Mouse (Mus musculus) granulocyte monocyte progenitor cell, adult 5-6 weeks (primary cell): Measurements from ENCODE around the gene Rdm1. TPM values are rescaled to one million over a fixed set of nuclear protein-coding genes. Genes with fewer than 3 reads are reported as not detected.
"Not testable (repeated sequence)": the region's sequence is repeated elsewhere in the genome, so short reads cannot be mapped to it uniquely, and the experiment has no call there.

Source experiments
- ATAC-seq: replicated peaks from 2 replicates; pipeline ENCODE4 v1.8.0; 2016; ENCODE audit warnings: mild to moderate bottlenecking, moderate TSS enrichment, inconsistent platforms; ENCODE audit not compliant: poor library complexity, severe bottlenecking
- total RNA-seq, 2 experiments: library from RNA; stranded (forward) in 1 of 2; stranded (reverse) in 1 of 2; fragments of 200-712, 200-1000 nt in 1 of 2; fragments of >200 nt in 1 of 2; fragmentation: Nextera tagmentation in 1 of 2; gene quantifications; 2 replicates each; pipeline ENCODE4 v1.2.3; 2014 to 2017

Gene Rdm1
- total RNA-seq, 2 experiments from 2014 or later = 6.4 to 17.0 TPM

GRCm38 (mm10) chr11:101615380-101615779 is 11.6 kb upstream of the Rdm1 start:
- no peak for ATAC-seq

- ATAC-seq = no peak
Measured at GRCm38 (mm10) chr11:101616104-101616503, 10.9 kb upstream of the Rdm1 start.

DNA sequence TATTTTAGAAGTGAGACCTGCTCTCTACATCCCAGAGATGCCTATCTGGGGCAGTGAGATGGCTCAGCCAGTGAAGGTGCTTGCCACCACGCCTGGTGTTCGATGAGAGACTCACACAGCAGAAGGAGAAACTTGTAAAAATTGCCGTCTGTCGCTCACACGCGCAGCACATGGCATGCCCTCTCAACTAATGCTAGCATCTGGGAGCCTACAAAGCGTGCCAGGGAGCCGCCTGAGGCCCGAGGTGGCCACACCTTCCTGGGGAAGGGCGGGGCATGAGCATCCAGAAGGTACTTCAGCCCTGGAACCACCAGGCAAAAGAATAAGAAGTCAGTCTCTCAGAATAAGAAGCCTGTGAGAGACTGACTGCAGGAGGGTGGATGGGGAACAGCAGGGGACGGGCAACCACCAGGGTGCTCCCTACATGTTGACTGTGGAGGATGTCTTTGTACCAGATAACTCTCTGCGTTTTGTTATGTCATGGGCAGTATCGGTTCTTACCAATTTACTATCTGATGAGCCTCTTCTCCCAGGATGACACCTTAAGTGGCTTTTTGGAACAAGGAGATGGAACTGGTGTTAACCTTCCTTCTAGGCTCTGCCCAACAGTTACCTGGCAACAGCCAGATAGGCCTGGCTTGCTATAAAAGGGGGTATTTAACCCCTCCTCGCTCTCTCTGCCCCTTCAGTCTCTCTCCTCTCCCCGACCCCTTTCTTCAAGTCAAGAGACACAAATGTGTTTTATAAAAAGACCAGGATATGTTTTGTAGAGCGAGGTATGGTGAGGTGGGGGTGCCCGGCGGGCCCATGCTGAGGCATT is 9.8 kb upstream of the Rdm1 start:
- ATAC-seq = no peak

DNA sequence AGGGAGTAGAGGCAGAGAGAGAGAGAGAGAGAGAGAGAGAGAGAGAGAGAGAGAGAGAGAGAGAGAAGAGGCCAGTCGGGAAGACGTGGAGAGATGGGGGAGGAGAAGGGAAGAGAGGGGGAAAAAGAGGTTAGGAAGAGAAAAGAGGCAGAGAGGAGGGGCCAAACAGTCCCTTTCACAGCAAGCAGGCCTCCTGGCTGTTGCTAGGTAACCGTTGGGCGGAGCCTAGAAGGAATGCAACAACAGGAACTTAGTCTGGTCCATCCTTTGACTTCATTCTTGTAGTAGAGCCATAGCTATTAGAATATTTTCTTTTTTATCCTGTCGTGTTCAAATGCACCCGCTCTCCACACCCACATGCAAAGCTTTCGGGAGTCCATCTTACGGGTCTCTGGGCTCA is 9.1 kb upstream of the Rdm1 start:
- ATAC-seq = peak; percentile 52; the same call in 1 of the 2 replicates

GRCm38 (mm10) chr11:101618596-101618995 is 8.4 kb upstream of the Rdm1 start:
- ATAC-seq = no peak

DNA sequence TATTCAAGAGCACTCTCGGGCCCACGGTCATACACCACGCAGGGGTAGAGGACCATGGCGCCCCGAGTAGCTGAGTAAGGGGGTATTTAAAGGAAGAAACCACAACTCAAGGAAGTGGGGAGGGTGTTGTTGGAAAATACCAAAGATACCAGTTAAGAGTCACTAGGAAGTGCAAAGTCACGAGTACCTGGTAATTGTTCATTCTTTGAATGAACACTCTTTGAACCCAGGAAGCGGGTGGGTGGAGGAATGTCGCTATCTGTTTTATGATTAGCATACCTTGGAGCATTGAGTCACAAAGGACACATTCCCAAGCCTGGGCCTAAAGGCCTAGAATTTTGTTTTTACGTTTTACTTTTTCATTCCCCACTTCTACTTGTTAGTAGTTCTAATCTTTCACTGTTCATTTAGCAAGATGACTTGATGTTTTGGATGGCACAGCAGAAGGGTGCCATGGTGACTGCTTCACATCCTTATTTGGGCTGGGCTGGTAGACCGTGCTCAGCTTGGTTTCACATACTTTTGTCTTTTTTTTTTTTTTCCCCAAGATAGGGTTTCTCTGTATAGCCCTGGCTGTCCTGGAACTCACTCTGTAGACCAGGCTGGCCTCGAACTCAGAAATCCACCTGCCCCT is 6.9 kb upstream of the Rdm1 start:
- ATAC-seq = not testable (repeated sequence)

- peak; percentile 2; the same call in 1 of the 2 replicates for ATAC-seq
Measured at GRCm38 (mm10) chr11:101626649-101626994, 373 bp upstream of the Rdm1 start.

GRCm38 (mm10) chr11:101627857-101628559 is 1.0 kb downstream of the Rdm1 start:
- peak; percentile 74 for ATAC-seq

- ATAC-seq = not testable (repeated sequence)
Measured at GRCm38 (mm10) chr11:101628733-101629417, 1.9 kb downstream of the Rdm1 start.

- ATAC-seq = no peak
Measured at GRCm38 (mm10) chr11:101635660-101636059, 8.7 kb downstream of the Rdm1 start.

DNA sequence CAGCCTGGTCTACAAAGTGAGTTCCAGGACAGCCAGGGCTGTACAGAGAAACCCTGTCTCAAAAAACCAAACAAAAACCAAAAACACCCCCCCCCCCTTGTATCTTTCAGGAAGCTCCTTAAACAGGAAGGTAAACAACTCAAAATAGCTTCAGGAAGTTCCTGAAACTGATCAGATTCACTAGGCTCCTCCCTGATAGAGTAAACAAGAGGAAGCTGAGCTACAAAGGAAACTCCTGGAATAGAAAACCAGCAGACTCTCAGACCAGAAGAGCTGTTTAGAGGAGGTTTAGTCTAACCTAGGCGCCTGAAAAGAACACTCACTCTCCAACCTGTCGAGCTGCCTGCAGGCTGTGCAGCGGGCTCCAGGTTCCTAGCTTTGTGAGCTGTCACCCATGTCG is 12.8 kb downstream of the Rdm1 start:
- no peak for ATAC-seq

DNA sequence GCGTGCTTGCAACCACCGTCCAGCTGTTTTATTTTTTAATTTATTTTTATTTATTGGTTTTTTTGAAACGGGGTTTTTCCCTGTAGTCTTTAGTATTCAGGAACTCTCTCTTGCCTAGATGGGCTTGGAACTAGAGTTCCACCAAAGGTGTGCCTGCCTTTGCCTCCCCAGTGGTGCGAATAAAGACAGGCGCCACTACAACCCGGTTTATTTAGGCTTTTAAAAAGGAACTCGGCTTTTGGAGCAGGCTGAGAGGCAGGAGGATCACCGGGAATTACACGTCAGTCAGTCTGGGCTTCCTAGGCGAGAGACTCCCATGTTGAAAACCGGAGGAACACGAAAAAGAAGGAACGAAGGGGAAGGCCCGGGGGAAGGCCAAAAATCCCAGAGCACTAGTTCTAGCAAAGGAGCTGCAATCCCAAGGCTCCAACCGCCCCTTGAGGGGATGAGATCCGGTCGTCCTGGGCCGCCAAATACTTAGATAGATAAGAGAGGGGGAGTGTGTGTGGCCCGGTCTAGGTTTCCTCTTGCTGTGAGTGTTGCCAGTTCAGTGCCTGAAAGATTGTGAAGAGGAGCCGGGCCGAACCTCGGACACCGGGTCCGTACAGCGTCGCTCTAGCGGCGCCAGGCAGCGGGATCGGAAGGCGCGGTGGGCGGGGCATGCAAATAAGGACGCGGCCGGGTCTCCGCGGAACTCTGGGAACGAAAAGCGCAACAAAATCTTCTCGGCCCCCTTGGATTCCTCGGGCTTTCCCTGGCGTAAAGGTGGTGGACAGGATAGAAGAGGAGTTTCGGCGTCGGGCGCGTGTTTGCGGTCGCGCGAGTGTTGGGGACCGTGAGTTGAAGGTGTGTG is 14.1 kb downstream of the Rdm1 start:
- ATAC-seq = peak; percentile 33

- ATAC-seq = peak; percentile 62
Measured at GRCm38 (mm10) chr11:101641710-101642642, 15.0 kb downstream of the Rdm1 start.

DNA sequence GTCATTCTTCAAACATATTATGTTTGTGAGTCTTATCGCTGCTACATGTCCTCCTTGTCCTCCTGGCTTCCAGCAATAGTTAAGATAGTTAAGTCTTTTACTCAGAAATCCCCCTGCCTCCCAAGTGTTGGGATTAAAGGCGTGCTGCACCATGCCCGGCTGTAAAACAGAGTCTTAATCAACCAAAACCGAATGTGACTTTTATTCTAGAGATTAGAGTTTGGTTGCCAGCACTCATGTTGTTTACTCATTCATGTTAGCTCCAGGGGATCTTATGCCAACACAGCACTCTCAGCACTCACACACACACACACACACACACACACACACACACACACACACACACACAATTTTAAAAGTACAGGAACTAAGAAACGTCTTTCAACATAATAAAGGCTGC is 15.9 kb downstream of the Rdm1 start:
- ATAC-seq = no peak

DNA sequence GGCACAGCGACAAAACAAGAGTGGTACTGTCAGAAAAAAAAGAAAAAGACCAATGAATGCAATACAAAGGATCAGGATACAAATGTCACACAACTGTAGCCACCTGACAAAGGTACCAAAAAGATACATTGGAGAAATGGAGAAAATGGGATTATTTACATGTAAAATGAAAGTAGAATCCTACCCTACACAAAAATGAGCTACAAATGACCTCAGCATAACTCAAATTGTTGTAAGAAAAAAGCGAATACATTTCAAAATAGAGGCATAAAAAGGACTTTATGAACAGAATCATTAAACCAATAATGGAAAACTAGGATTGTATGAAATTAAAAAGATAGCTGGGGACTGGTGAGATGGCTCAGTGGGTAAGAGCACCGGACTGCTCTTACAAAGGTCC is 17.6 kb downstream of the Rdm1 start:
- ATAC-seq = no peak

DNA sequence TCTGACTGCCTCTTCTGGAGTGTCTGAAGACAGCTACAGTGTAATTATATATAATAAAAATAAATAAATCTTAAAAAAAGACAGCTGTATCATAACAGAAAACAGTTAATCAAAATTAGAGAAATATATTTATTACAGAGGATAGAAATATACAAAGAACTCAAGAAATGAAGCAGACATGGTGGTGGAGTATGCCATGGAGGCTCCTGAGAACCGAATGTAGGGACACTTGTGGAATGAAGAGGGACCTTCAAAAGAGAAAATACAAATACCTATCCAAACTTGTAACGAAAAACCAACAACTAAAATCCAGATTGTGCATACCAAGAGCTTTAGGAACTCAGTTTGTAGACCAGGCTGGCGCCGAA is 18.0 kb downstream of the Rdm1 start:
- peak; percentile 23 for ATAC-seq

DNA sequence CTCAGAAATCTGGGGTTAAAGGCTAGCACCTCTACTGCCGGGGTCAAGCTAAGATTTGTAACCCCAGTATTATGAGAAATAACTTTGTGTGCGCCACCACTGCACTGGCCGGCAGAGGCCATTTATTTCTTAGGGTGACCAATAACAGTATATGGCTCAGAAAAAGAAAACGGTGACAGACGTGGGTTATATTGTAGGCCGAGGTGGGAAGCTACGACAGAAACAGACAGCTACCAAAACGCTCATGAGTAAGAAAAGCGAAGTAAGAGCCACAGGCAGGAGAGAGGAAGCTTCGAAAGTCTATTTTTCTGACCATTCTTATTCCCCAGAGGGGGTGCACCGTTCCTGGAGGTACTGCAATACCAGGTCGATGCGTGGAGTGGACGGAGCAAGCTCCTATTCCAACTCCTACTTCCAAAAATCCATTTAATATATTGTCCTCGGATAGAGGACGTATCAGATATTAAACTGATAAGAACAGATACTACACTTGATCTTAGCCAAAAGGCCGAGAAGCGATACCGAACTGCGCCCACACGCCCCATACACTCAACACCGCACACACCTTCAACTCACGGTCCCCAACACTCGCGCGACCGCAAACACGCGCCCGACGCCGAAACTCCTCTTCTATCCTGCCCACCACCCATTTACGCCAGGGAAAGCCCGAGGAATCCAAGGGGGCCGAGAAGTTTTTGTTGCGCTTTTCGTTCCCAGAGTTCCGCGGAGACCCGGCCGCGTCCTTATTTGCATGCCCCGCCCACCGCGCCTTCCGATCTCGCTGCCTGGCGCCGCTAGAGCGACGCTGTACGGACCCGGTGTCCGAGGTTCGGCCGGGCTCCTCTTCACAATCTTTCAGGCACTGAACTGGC is 18.7 kb downstream of the Rdm1 start:
- ATAC-seq = peak; percentile 68

- ATAC-seq = not testable (repeated sequence)
Measured at GRCm38 (mm10) chr11:101646283-101646794, 19.3 kb downstream of the Rdm1 start.
